Mouse (Mus musculus): ENCODE results near the gene Dlx5. TPM values are rescaled to one million over a fixed set of nuclear protein-coding genes. Genes with fewer than 3 reads are reported as not detected.
A peak's percentile ranks its signal among the peaks of the same experiment; 100 is the strongest.

Gene Dlx5
- polyA plus RNA-seq, 1 experiment = 0.71 TPM

GRCm38 (mm10) chr6:6867031-6867430, 14.9 kb downstream of the Dlx5 start:
- no peak for DNase-seq
- Histone ChIP-seq H3K4me3 (ENCODE audit: control insufficient read depth, insufficient read depth, low read length) (no peak overlapping the region), H3K36me3 (ENCODE audit: control insufficient read depth, insufficient read depth, low read length) (no peaks in the 10 kb centered on the region), H3K27ac (ENCODE audit: control insufficient read depth, insufficient read depth, low read length) (no peak overlapping the region), H3K4me1 (replicated peaks; ENCODE audit: control insufficient read depth, insufficient read depth, low read length) (no peaks in the 10 kb centered on the region), H3K27me3 (ENCODE audit: control insufficient read depth, insufficient read depth, low read length) (peaks cover 16% of the 10 kb centered on the region)
- 9% methylated on average over 9 of the region's 9 CpGs for WGBS
- TF ChIP-seq CTCF (IDR thresholded peaks at IDR 0.05; ENCODE audit: borderline replicate concordance, control insufficient read depth, extremely low read depth, insufficient read depth, low read length, poor library complexity) = no peak
- no peak for TF ChIP-seq POLR2A (IDR thresholded peaks at IDR 0.05; ENCODE audit: control insufficient read depth, extremely low read depth, insufficient read depth, low read length, poor library complexity)

- Histone ChIP-seq H3K36me3 (ENCODE audit: control insufficient read depth, insufficient read depth, low read length) (no peaks in the 10 kb centered on the region), H3K4me3 (ENCODE audit: control insufficient read depth, insufficient read depth, low read length) (no peak overlapping the region), H3K4me1 (replicated peaks; ENCODE audit: control insufficient read depth, insufficient read depth, low read length) (no peaks in the 10 kb centered on the region), H3K27ac (ENCODE audit: control insufficient read depth, insufficient read depth, low read length) (no peak overlapping the region), H3K27me3 (ENCODE audit: control insufficient read depth, insufficient read depth, low read length) (peaks cover 18% of the 10 kb centered on the region)
- WGBS = 8% methylated on average over 36 of the region's 36 CpGs
- DNase-seq = no peak
- TF ChIP-seq POLR2A (IDR thresholded peaks at IDR 0.05; ENCODE audit: control insufficient read depth, extremely low read depth, insufficient read depth, low read length, poor library complexity) = no peak
Measured at GRCm38 (mm10) chr6:6864441-6865440, 17.1 kb downstream of the Dlx5 start.

- no peak for DNase-seq
- Histone ChIP-seq H3K27ac (ENCODE audit: control insufficient read depth, insufficient read depth, low read length) (no peak overlapping the region), H3K4me3 (ENCODE audit: control insufficient read depth, insufficient read depth, low read length) (no peak overlapping the region), H3K36me3 (ENCODE audit: control insufficient read depth, insufficient read depth, low read length) (no peaks in the 10 kb centered on the region), H3K27me3 (ENCODE audit: control insufficient read depth, insufficient read depth, low read length) (peaks cover 18% of the 10 kb centered on the region), H3K4me1 (replicated peaks; ENCODE audit: control insufficient read depth, insufficient read depth, low read length) (no peaks in the 10 kb centered on the region)
- 5% methylated on average over 21 of the region's 21 CpGs for WGBS
- no peak for TF ChIP-seq POLR2A (IDR thresholded peaks at IDR 0.05; ENCODE audit: control insufficient read depth, extremely low read depth, insufficient read depth, low read length, poor library complexity)
- no peak for TF ChIP-seq CTCF (IDR thresholded peaks at IDR 0.05; ENCODE audit: borderline replicate concordance, control insufficient read depth, extremely low read depth, insufficient read depth, low read length, poor library complexity)
Measured at GRCm38 (mm10) chr6:6863955-6864354, 17.9 kb downstream of the Dlx5 start.

- Histone ChIP-seq H3K36me3 (ENCODE audit: control insufficient read depth, insufficient read depth, low read length) (no peaks in the 10 kb centered on the region), H3K27ac (ENCODE audit: control insufficient read depth, insufficient read depth, low read length) (no peak within 1 kb of the TSS), H3K27me3 (ENCODE audit: control insufficient read depth, insufficient read depth, low read length) (peaks cover 20% of the 10 kb centered on the region), H3K4me1 (replicated peaks; ENCODE audit: control insufficient read depth, insufficient read depth, low read length) (no peaks in the 10 kb centered on the region), H3K4me3 (ENCODE audit: control insufficient read depth, insufficient read depth, low read length) (no peak within 1 kb of the TSS)
- no peak for TF ChIP-seq CTCF (IDR thresholded peaks at IDR 0.05; ENCODE audit: borderline replicate concordance, control insufficient read depth, extremely low read depth, insufficient read depth, low read length, poor library complexity)
- TF ChIP-seq POLR2A (IDR thresholded peaks at IDR 0.05; ENCODE audit: control insufficient read depth, extremely low read depth, insufficient read depth, low read length, poor library complexity) = no peak
- DNase-seq = peak; percentile 8
- 2% methylated on average over 50 of the region's 52 CpGs for WGBS
Measured at GRCm38 (mm10) chr6:6863160-6863870, 18.6 kb downstream of the Dlx5 start, which contains the start of gene Dlx6. Gene Dlx6 (plus strand): TSS chr6:6863334.

GRCm38 (mm10) chr6:6862611-6863010, 19.3 kb downstream of the Dlx5 start:
- Histone ChIP-seq H3K36me3 (ENCODE audit: control insufficient read depth, insufficient read depth, low read length) (no peaks in the 10 kb centered on the region), H3K4me3 (ENCODE audit: control insufficient read depth, insufficient read depth, low read length) (no peak overlapping the region), H3K27me3 (ENCODE audit: control insufficient read depth, insufficient read depth, low read length) (peaks cover 20% of the 10 kb centered on the region), H3K4me1 (replicated peaks; ENCODE audit: control insufficient read depth, insufficient read depth, low read length) (no peaks in the 10 kb centered on the region), H3K27ac (ENCODE audit: control insufficient read depth, insufficient read depth, low read length) (no peak overlapping the region)
- 9% methylated on average over 23 of the region's 23 CpGs for WGBS
- peak; percentile 13 for DNase-seq
- TF ChIP-seq POLR2A (IDR thresholded peaks at IDR 0.05; ENCODE audit: control insufficient read depth, extremely low read depth, insufficient read depth, low read length, poor library complexity) = no peak
- no peak for TF ChIP-seq CTCF (IDR thresholded peaks at IDR 0.05; ENCODE audit: borderline replicate concordance, control insufficient read depth, extremely low read depth, insufficient read depth, low read length, poor library complexity)

- Histone ChIP-seq H3K27me3 (ENCODE audit: control insufficient read depth, insufficient read depth, low read length) (peaks cover 20% of the 10 kb centered on the region), H3K4me1 (replicated peaks; ENCODE audit: control insufficient read depth, insufficient read depth, low read length) (no peaks in the 10 kb centered on the region), H3K36me3 (ENCODE audit: control insufficient read depth, insufficient read depth, low read length) (no peaks in the 10 kb centered on the region), H3K27ac (ENCODE audit: control insufficient read depth, insufficient read depth, low read length) (no peak overlapping the region), H3K4me3 (ENCODE audit: control insufficient read depth, insufficient read depth, low read length) (no peak overlapping the region)
- TF ChIP-seq CTCF (IDR thresholded peaks at IDR 0.05; ENCODE audit: borderline replicate concordance, control insufficient read depth, extremely low read depth, insufficient read depth, low read length, poor library complexity) = no peak
- TF ChIP-seq POLR2A (IDR thresholded peaks at IDR 0.05; ENCODE audit: control insufficient read depth, extremely low read depth, insufficient read depth, low read length, poor library complexity) = no peak
- no peak for DNase-seq
- 5% methylated on average over 11 of the region's 11 CpGs for WGBS
Measured at GRCm38 (mm10) chr6:6861798-6862428, 20.0 kb downstream of the Dlx5 start.

All from thymus, adult 2 months (tissue).